Mouse (Mus musculus): ENCODE data around the gene Golga7b.

GRCm38 (mm10) chr19:42229499-42230287, 17.7 kb upstream of the Golga7b start:
- no peak for TF ChIP-seq CTCF (IDR thresholded peaks at IDR 0.05; ENCODE audit: low read depth, low read length)
- TF ChIP-seq POLR2A (IDR thresholded peaks at IDR 0.05; ENCODE audit: insufficient read depth, low read length), result no peak
